Mouse (Mus musculus) stomach, postnatal 0 days (tissue): ENCODE data around the gene 5730596B20Rik. TPM values are rescaled to one million over a fixed set of nuclear protein-coding genes. Genes with fewer than 3 reads are reported as not detected.
A peak's percentile ranks its signal among the peaks of the same experiment; 100 is the strongest.

ENCODE experiments used
- ATAC-seq: fragments of 200-750 bp; cut with Nextera tagmentation; 2 replicates; pipeline ENCODE4 v1.8.0; 2017; ENCODE audit not compliant: low FRiP score, low TSS enrichment
- DNase-seq: peaks from one replicate; pipeline ENCODE4 v3.0.0-alpha.2; 2016; ENCODE audit warnings: low spot score
- H3K27ac ChIP-seq: fragments of 300-500 bp; sonication (generic); replicated peaks from 2 replicates; pipeline ENCODE4 v1.5.1; 2014; ENCODE audit warnings: mild to moderate bottlenecking, control low read depth
- H3K27me3 ChIP-seq: fragments of 300-500 bp; sonication (generic); 2 replicates; pipeline ENCODE4 v1.6.1; 2014; ENCODE audit warnings: low read length; ENCODE audit not compliant: control insufficient read depth, insufficient read depth
- H3K36me3 ChIP-seq: fragments of 300-500 bp; sonication (generic); 2 replicates; pipeline ENCODE4 v1.6.1; 2014; ENCODE audit warnings: low read length, mixed read lengths; ENCODE audit not compliant: control insufficient read depth, insufficient read depth
- H3K4me1 ChIP-seq: fragments of 300-500 bp; sonication (generic); replicated peaks from 2 replicates; pipeline ENCODE4 v1.6.1; 2014; ENCODE audit warnings: antibody characterized with exemption; ENCODE audit not compliant: control insufficient read depth, insufficient read depth
- H3K4me2 ChIP-seq: fragments of 300-500 bp; sonication (generic); replicated peaks from 2 replicates; pipeline ENCODE4 v1.6.1; 2014; ENCODE audit warnings: low read depth, mild to moderate bottlenecking, control low read depth, moderate library complexity
- H3K4me3 ChIP-seq: fragments of 300-500 bp; sonication (generic); 2 replicates; pipeline ENCODE4 v1.5.1; 2014; ENCODE audit warnings: low read depth, low read length, control low read depth
- H3K9ac ChIP-seq: fragments of 300-500 bp; sonication (generic); 2 replicates; pipeline ENCODE4 v1.6.1; 2014; ENCODE audit warnings: mild to moderate bottlenecking, low read length, control low read depth, mixed read lengths
- H3K9me3 ChIP-seq: fragments of 300-500 bp; sonication (generic); 2 replicates; pipeline ENCODE4 v1.6.1; 2016; ENCODE audit warnings: low read length; ENCODE audit not compliant: control insufficient read depth
- CTCF ChIP-seq: IDR thresholded peaks from 2 replicates; pipeline ENCODE4 v1.5.1; 2016; ENCODE audit warnings: antibody characterized with exemption, low read depth, mild to moderate bottlenecking, moderate library complexity
- EP300 ChIP-seq: optimal IDR thresholded peaks from 2 replicates; pipeline ENCODE3; 2016; ENCODE audit warnings: antibody characterized with exemption
- WGBS: fragments of 180-500 bp; shearing (Covaris S2); extraction: QIAGEN DNeasy Blood & Tissue Kit; methylation state at CpG from one replicate; pipeline ENCODE4 v1.1.7; 2014; 5-methylcytosine and 5-hydroxymethylcytosine counted together
- polyA plus RNA-seq: library from polyadenylated mRNA; unstranded; fragments of >200 nt; fragmentation: Nextera tagmentation; extraction: Ambion mirVana; gene quantifications from 2 replicates; pipeline ENCODE4 v1.2.1, GENCODE M21; 2015

Gene 5730596B20Rik
- polyA plus RNA-seq, 1 experiment from 2014 or later: 0.90 TPM

DNA sequence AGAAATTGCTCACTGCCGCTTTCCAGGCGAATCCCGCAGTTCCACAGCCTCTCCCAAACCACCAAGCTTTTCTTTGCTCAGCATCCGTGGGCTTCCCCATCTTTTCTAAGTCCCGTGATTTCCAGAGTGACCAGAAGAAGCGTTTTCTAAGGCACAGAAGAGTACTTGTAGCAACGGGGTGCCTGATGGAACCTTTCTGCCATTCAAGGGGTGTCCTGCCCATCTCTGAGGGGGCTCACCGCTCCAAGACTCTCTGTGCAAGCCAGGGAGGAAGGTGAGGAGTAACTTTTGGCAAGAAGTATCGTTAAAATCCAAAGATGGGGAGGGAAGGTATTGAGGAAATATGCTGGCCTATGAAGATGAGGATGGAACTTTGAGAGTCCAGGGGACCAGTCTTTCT is 508 bp downstream of the 5730596B20Rik start:
- H3K36me3 ChIP-seq: no peaks in the 10 kb centered on the region
- H3K4me3 ChIP-seq: peak overlapping the region; percentile 63
- peak overlapping the region; percentile 89 for H3K9ac ChIP-seq
- ATAC-seq (no peak), DNase-seq (peak; percentile 14)
- H3K4me1 ChIP-seq: no peaks in the 10 kb centered on the region
- 21% methylated on average over 9 of the region's 9 CpGs for WGBS
- H3K27me3 ChIP-seq: no peaks in the 10 kb centered on the region
- H3K27ac ChIP-seq: peak overlapping the region; percentile 95
- TF ChIP-seq CTCF: no peak
- TF ChIP-seq EP300: no peak
- no peaks in the 10 kb centered on the region for H3K9me3 ChIP-seq
- H3K4me2 ChIP-seq: peak overlapping the region; percentile 75

DNA sequence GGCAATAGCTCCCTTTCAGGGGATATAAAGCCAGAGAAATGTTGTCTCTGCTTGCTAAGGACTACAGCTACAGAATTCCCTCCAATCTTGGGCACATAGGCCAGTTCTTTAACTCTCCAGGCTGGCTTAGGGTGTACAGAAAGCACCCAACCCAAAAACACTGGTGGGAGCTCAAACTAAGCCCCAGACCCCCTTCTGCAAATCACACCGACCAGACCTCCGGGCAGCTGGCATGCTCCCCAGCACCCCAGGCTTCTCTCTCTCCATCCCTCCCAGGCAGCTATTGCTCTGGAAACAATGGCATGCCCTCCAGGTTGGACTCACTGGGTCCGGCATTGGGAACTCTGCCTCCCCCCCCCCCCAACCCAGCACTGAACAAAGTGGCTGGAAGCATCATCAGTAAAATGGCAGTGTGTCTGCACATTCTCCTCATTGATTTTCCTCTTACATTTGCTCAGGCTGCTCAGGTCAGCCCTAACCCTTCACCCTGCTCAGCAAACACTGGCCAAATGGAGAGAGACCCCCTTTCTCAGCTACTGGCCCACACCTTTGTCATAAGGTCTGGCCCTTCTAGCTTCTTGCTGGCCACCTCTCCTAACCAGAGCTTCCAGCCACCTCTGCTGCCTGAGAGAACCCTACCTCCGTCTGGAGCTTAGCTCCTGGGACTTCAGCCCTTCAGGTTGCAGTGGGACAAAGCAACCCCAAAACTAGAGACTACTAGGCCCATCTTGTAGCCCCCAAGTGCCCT is 1.8 kb downstream of the 5730596B20Rik start:
- peak overlapping the region; percentile 75 for H3K4me2 ChIP-seq

DNA sequence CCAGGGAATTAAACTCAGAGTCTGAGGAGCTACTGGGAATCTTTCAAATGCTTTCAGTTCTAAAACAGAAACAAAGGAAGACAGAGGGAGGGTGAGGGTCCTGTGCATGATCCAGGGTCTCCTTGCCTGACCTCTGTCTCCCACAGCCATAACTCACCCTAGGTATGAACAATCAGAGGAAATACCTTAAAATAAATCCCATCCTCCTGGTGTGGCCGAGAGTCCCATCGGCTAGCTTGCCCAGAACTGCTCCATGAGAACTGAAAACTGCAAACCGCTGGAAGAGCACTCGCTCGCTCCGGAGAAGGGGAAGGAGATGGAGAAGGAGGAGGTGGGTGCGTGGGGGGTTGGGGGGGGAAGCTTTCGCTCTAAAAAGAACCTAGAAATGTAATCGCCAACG is 2.4 kb downstream of the 5730596B20Rik start:
- H3K27ac ChIP-seq: peak overlapping the region; percentile 95
- H3K27me3 ChIP-seq: no peaks in the 10 kb centered on the region
- H3K36me3 ChIP-seq: no peaks in the 10 kb centered on the region
- DNase-seq (peak; percentile 13), ATAC-seq (no peak)
- peak overlapping the region; percentile 75 for H3K4me2 ChIP-seq
- 13% methylated on average over 10 of the region's 10 CpGs for WGBS
- peak overlapping the region; percentile 89 for H3K9ac ChIP-seq
- no peak for TF ChIP-seq CTCF
- TF ChIP-seq EP300: no peak
- no peaks in the 10 kb centered on the region for H3K9me3 ChIP-seq
- H3K4me3 ChIP-seq: peak overlapping the region; percentile 63
- H3K4me1 ChIP-seq: no peaks in the 10 kb centered on the region; the same call in 1 of the 2 replicates

More for the DNA sequence above, 1.8 kb downstream of the 5730596B20Rik start:
- peak overlapping the region; percentile 89 for H3K9ac ChIP-seq
- DNase-seq: peak; percentile 13
- no peak for ATAC-seq
- peak overlapping the region; percentile 95 for H3K27ac ChIP-seq
- H3K9me3 ChIP-seq: no peaks in the 10 kb centered on the region
- TF ChIP-seq CTCF (no peak), EP300 (no peak)
- WGBS: 17% methylated on average over 4 of the region's 4 CpGs
- H3K27me3 ChIP-seq: no peaks in the 10 kb centered on the region
- H3K4me3 ChIP-seq: peak overlapping the region; percentile 63
- H3K36me3 ChIP-seq: no peaks in the 10 kb centered on the region
- H3K4me1 ChIP-seq: no peaks in the 10 kb centered on the region; the same call in 1 of the 2 replicates

DNA sequence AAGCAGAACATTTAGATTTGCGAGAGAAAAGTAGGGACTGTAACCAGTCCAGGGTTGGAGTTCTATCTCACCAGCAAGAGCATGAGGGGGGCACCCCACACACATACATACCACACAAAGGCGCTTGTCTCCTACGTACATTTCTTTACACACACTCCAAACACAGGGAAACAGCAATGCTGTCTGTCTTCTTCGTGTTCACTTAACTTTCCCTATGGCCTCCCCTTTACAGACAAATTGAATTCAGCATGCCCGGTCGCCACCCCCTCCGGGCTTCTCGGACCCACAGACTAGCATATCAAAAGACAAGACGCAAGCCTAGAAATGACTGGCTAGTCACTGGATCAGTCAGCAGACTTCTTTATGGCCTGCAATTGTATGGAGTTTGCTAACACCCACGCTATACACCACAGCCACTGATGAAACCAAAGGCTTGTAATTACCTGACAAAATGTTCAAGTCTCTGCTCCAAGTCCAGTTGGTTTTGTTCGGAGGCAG is 3.0 kb downstream of the 5730596B20Rik start:
- H3K4me3 ChIP-seq: peak overlapping the region; percentile 63
- no peaks in the 10 kb centered on the region for H3K36me3 ChIP-seq
- no peak for DNase-seq
- H3K9me3 ChIP-seq: no peaks in the 10 kb centered on the region
- peak overlapping the region; percentile 75 for H3K4me2 ChIP-seq
- no peaks in the 10 kb centered on the region for H3K27me3 ChIP-seq
- no peaks in the 10 kb centered on the region; the same call in 1 of the 2 replicates for H3K4me1 ChIP-seq
- no peak for ATAC-seq
- peak overlapping the region; percentile 95 for H3K27ac ChIP-seq
- TF ChIP-seq EP300: no peak
- WGBS: 22% methylated on average over 11 of the region's 11 CpGs
- peak overlapping the region; percentile 89 for H3K9ac ChIP-seq

DNA sequence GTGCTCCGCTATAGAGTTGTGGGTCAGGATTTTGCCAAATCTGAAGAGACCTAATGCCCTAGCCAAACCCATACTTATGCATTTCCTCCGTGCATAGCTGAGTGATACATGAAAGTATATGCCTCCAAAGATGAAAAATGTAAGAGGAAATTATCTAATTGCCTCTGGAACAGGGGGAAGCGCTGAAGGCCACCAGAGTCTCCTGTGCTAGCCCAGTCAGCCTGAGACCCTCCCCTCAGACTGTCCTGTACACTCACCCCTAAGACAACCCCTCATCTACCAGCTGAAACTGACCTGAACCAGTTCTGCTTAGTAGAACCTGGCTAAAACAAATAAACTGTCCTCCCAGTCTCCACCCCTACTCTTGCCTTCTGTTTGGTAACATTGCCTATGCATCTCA is 3.4 kb downstream of the 5730596B20Rik start:
- no peaks in the 10 kb centered on the region for H3K9me3 ChIP-seq
- ATAC-seq (no peak), DNase-seq (no peak)
- H3K4me3 ChIP-seq: peak overlapping the region; percentile 63
- no peaks in the 10 kb centered on the region for H3K27me3 ChIP-seq
- 37% methylated on average over 3 of the region's 3 CpGs for WGBS
- no peak for TF ChIP-seq EP300
- TF ChIP-seq CTCF: no peak
- peak overlapping the region; percentile 89 for H3K9ac ChIP-seq
- H3K4me1 ChIP-seq: no peaks in the 10 kb centered on the region; the same call in 1 of the 2 replicates
- peak overlapping the region; percentile 75 for H3K4me2 ChIP-seq
- no peaks in the 10 kb centered on the region for H3K36me3 ChIP-seq
- H3K27ac ChIP-seq: peak overlapping the region; percentile 95

DNA sequence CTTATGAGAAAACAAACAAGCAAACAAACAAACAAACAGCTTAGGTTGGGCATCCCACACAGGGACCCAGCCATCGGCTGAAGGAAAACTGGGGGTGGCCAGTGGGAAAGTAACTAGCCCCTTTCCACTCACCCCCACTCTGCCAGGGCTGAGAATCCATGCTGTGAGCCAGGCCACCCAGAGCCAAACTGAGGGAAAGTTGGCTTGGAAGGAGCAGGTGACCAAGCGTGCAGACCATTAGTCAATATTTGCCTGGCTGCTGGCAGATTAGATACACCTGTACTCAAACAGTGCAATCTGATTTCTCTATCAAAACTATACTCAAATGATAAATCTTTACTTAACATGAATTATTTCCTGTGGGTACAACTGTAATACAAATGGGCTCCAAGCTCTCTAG is 4.7 kb downstream of the 5730596B20Rik start:
- H3K4me1 ChIP-seq: no peaks in the 10 kb centered on the region; the same call in 1 of the 2 replicates
- H3K27ac ChIP-seq: no peak overlapping the region
- DNase-seq (no peak), ATAC-seq (no peak)
- no peak for TF ChIP-seq CTCF
- TF ChIP-seq EP300: no peak
- H3K9ac ChIP-seq: no peak overlapping the region
- H3K4me3 ChIP-seq: no peak overlapping the region
- H3K36me3 ChIP-seq: no peaks in the 10 kb centered on the region
- H3K9me3 ChIP-seq: no peaks in the 10 kb centered on the region
- WGBS: 31% methylated on average over 2 of the region's 2 CpGs
- no peak overlapping the region for H3K4me2 ChIP-seq
- H3K27me3 ChIP-seq: peaks cover 2% of the 10 kb centered on the region; the same call in 1 of the 2 replicates
